ENCODE assay signal across 11 mouse cellular contexts in genomic region chr3:69054760-69055432, GRCm38 (mm10). TPM values are rescaled to one million over a fixed set of nuclear protein-coding genes. Genes with fewer than 3 reads are reported as not detected.
DNase-seq lines count a peak whose midpoint lies in the region; ATAC-seq and TF ChIP-seq lines count a peak whose summit lies in the region.
"Had no signal": no experiment of that assay in that cellular context is flagged by ENCODE, and none has a peak within 500 bp of the region (broad histone marks: within the 10 kb centered on the region; RNA-seq: fewer than 3 reads in every experiment).

No protein-coding gene starts in this region.

- ATAC-seq in lung, embryonic 14.5 days (ENCODE audit: insufficient read depth): peak; percentile 86
- no peak for ATAC-seq in embryonic facial prominence, embryonic 14.5 days (ENCODE audit: low read depth)
- peak; percentile 100 for ATAC-seq in liver, embryonic 13.5 days (ENCODE audit: low read depth)
- ATAC-seq in stomach, embryonic 14.5 days (ENCODE audit: insufficient number of reproducible peaks, insufficient read depth, low FRiP score, low read depth): peak; percentile 89; the same call in 1 of the 2 replicates
- no peak for ATAC-seq in kidney, embryonic 14.5 days (ENCODE audit: low FRiP score, low TSS enrichment)

- no peaks in the 10 kb centered on the region for H3K36me3 ChIP-seq in lung, embryonic 14.5 days (ENCODE audit: insufficient read depth)
- H3K36me3 ChIP-seq in embryonic facial prominence, embryonic 14.5 days (ENCODE audit: control insufficient read depth, insufficient read depth, low read length): no peaks in the 10 kb centered on the region
- H3K36me3 ChIP-seq in liver, embryonic 13.5 days: no peaks in the 10 kb centered on the region
- H3K36me3 ChIP-seq in stomach, embryonic 14.5 days (ENCODE audit: control insufficient read depth, insufficient read depth, low read length): no peaks in the 10 kb centered on the region
- no peaks in the 10 kb centered on the region for H3K36me3 ChIP-seq in kidney, embryonic 14.5 days (ENCODE audit: control insufficient read depth, insufficient read depth, low read length)
- H3K36me3 ChIP-seq in hindbrain, embryonic 10.5 days: no peaks in the 10 kb centered on the region

- no peak overlapping the region for H3K4me3 ChIP-seq in lung, embryonic 14.5 days (ENCODE audit: low read depth, low read length)
- no peak overlapping the region for H3K4me3 ChIP-seq in embryonic facial prominence, embryonic 14.5 days (ENCODE audit: low read depth, low read length)
- H3K4me3 ChIP-seq in liver, embryonic 13.5 days (replicated peaks): peak overlapping the region; percentile 22; the same call in 1 of the 2 replicates
- no peak overlapping the region for H3K4me3 ChIP-seq in stomach, embryonic 14.5 days (ENCODE audit: low read depth, low read length)
- no peak overlapping the region for H3K4me3 ChIP-seq in kidney, embryonic 14.5 days (ENCODE audit: low read length)
- no peak overlapping the region for H3K4me3 ChIP-seq in hindbrain, embryonic 10.5 days

- no peak overlapping the region; the same call in 1 of the 2 replicates for H3K27ac ChIP-seq in lung, embryonic 14.5 days (ENCODE audit: low read depth)
- no peak overlapping the region for H3K27ac ChIP-seq in embryonic facial prominence, embryonic 14.5 days (replicated peaks; ENCODE audit: low read depth, low read length)
- H3K27ac ChIP-seq in liver, embryonic 13.5 days: peak overlapping the region; percentile 99
- H3K27ac ChIP-seq in stomach, embryonic 14.5 days (ENCODE audit: low read length): no peak overlapping the region
- H3K27ac ChIP-seq in kidney, embryonic 14.5 days (ENCODE audit: low read depth, low read length): no peak overlapping the region
- no peak overlapping the region for H3K27ac ChIP-seq in hindbrain, embryonic 10.5 days

- no peak overlapping the region; the same call in 1 of the 2 replicates for H3K4me2 ChIP-seq in lung, embryonic 14.5 days
- H3K4me2 ChIP-seq in embryonic facial prominence, embryonic 14.5 days (ENCODE audit: low read depth, low read length): no peak overlapping the region
- H3K4me2 ChIP-seq in liver, embryonic 13.5 days: peak overlapping the region; percentile 60
- H3K4me2 ChIP-seq in stomach, embryonic 14.5 days (replicated peaks; ENCODE audit: low read depth, low read length): no peak overlapping the region
- H3K4me2 ChIP-seq in kidney, embryonic 14.5 days (replicated peaks; ENCODE audit: low read depth, low read length): no peak overlapping the region

- H3K9ac ChIP-seq in lung, embryonic 14.5 days: no peak overlapping the region
- no peak overlapping the region for H3K9ac ChIP-seq in embryonic facial prominence, embryonic 14.5 days (ENCODE audit: low read depth, low read length)
- peak overlapping the region; percentile 69 for H3K9ac ChIP-seq in liver, embryonic 13.5 days
- H3K9ac ChIP-seq in stomach, embryonic 14.5 days (replicated peaks; ENCODE audit: low read depth, low read length): no peak overlapping the region
- H3K9ac ChIP-seq in kidney, embryonic 14.5 days (ENCODE audit: low read depth, low read length): no peak overlapping the region

- H3K9me3 ChIP-seq in lung, embryonic 14.5 days (ENCODE audit: low read depth, low read length): no peaks in the 10 kb centered on the region
- no peaks in the 10 kb centered on the region for H3K9me3 ChIP-seq in embryonic facial prominence, embryonic 14.5 days (ENCODE audit: control insufficient read depth, low read length)
- H3K9me3 ChIP-seq in liver, embryonic 13.5 days (replicated peaks): no peaks in the 10 kb centered on the region
- no peaks in the 10 kb centered on the region for H3K9me3 ChIP-seq in stomach, embryonic 14.5 days (ENCODE audit: control insufficient read depth, low read depth, low read length)
- H3K9me3 ChIP-seq in kidney, embryonic 14.5 days (ENCODE audit: control insufficient read depth, low read length): no peaks in the 10 kb centered on the region
- no peaks in the 10 kb centered on the region for H3K9me3 ChIP-seq in hindbrain, embryonic 10.5 days

- WGBS in lung, embryonic 14.5 days: 65% methylated on average over 7 of the region's 7 CpGs
- WGBS in embryonic facial prominence, embryonic 14.5 days: 79% methylated on average over 7 of the region's 7 CpGs
- 32% methylated on average over 7 of the region's 7 CpGs for WGBS in liver, embryonic 13.5 days (ENCODE audit: insufficient replicate concordance)
- WGBS in stomach, embryonic 14.5 days: 81% methylated on average over 7 of the region's 7 CpGs
- WGBS in kidney, embryonic 14.5 days: 87% methylated on average over 7 of the region's 7 CpGs
- WGBS in hindbrain, embryonic 10.5 days: 83% methylated on average over 7 of the region's 7 CpGs

- H3K27me3 ChIP-seq in lung, embryonic 14.5 days (ENCODE audit: insufficient read depth, low read length): no peaks in the 10 kb centered on the region
- H3K27me3 ChIP-seq in embryonic facial prominence, embryonic 14.5 days (replicated peaks; ENCODE audit: control insufficient read depth, insufficient read depth, low read length): no peaks in the 10 kb centered on the region
- no peaks in the 10 kb centered on the region for H3K27me3 ChIP-seq in liver, embryonic 13.5 days
- no peaks in the 10 kb centered on the region for H3K27me3 ChIP-seq in stomach, embryonic 14.5 days (ENCODE audit: control insufficient read depth, insufficient read depth, low read length)
- no peaks in the 10 kb centered on the region for H3K27me3 ChIP-seq in kidney, embryonic 14.5 days (ENCODE audit: control insufficient read depth, insufficient read depth, low read length)
- H3K27me3 ChIP-seq in hindbrain, embryonic 10.5 days (ENCODE audit: insufficient read depth, poor library complexity, severe bottlenecking): no peaks in the 10 kb centered on the region
- H3K27me3 ChIP-seq: CH12.LX had no signal

- no peak for DNase-seq in lung, embryonic 14.5 days
- no peak for DNase-seq in lung, postnatal 25 days (ENCODE audit: low spot score)
- peak; percentile 33 for DNase-seq in embryonic facial prominence, embryonic 14.5 days (ENCODE audit: low spot score)
- DNase-seq in liver, embryonic 13.5 days: peak; percentile 92
- no peak for DNase-seq in thymus, postnatal 4 days
- no peak for DNase-seq in hindbrain, embryonic 10.5 days (ENCODE audit: low spot score)
- DNase-seq: kidney, adult 9 months; lung, adult 2 months had no signal

- no peaks in the 10 kb centered on the region for H3K4me1 ChIP-seq in lung, embryonic 14.5 days (ENCODE audit: insufficient read depth)
- no peaks in the 10 kb centered on the region for H3K4me1 ChIP-seq in embryonic facial prominence, embryonic 14.5 days (ENCODE audit: control insufficient read depth, insufficient read depth, low read length)
- peaks cover 63% of the 10 kb centered on the region for H3K4me1 ChIP-seq in liver, embryonic 13.5 days (replicated peaks)
- no peaks in the 10 kb centered on the region for H3K4me1 ChIP-seq in stomach, embryonic 14.5 days (ENCODE audit: control insufficient read depth, insufficient read depth, low read length)
- no peaks in the 10 kb centered on the region for H3K4me1 ChIP-seq in kidney, embryonic 14.5 days (ENCODE audit: control insufficient read depth, insufficient read depth, low read length)
- H3K4me1 ChIP-seq in hindbrain, embryonic 10.5 days (replicated peaks): no peaks in the 10 kb centered on the region

- no peak for TF ChIP-seq CTCF in lung, embryonic 14.5 days (IDR thresholded peaks at IDR 0.05; ENCODE audit: low read depth)

RNA-seq across cellular contexts. Expression of gene Trim59, which starts 10.3 kb away (rescaled TPM):
- polyA plus RNA-seq in lung, embryonic 14.5 days (2014; fragmentation: Nextera tagmentation; extraction: Ambion mirVana): 146 and 153 TPM in 2 replicates
- polyA plus RNA-seq in embryonic facial prominence, embryonic 14.5 days (2014; fragmentation: Nextera tagmentation; extraction: Ambion mirVana): 75.9 and 86.7 TPM in 2 replicates
- 135 and 164 TPM in 2 replicates for polyA plus RNA-seq in liver, embryonic 13.5 days (2015; fragmentation: Nextera tagmentation; extraction: Ambion mirVana)
- 103 and 109 TPM in 2 replicates for polyA plus RNA-seq in stomach, embryonic 14.5 days (2014; fragmentation: Nextera tagmentation; extraction: Ambion mirVana)
- 112 and 164 TPM in 2 replicates for polyA plus RNA-seq in kidney, embryonic 14.5 days (2014; fragmentation: Nextera tagmentation; extraction: Ambion mirVana)
- polyA plus RNA-seq in hindbrain, embryonic 10.5 days (2016; fragmentation: Nextera tagmentation; extraction: Ambion mirVana): 152 and 193 TPM in 2 replicates

RNA-seq across cellular contexts. Expression of gene Smc4, which starts 50.4 kb away (rescaled TPM):
- polyA plus RNA-seq in lung, embryonic 14.5 days (2014; fragmentation: Nextera tagmentation; extraction: Ambion mirVana): 211 and 219 TPM in 2 replicates
- 121 and 127 TPM in 2 replicates for polyA plus RNA-seq in embryonic facial prominence, embryonic 14.5 days (2014; fragmentation: Nextera tagmentation; extraction: Ambion mirVana)
- polyA plus RNA-seq in liver, embryonic 13.5 days (2015; fragmentation: Nextera tagmentation; extraction: Ambion mirVana): 166 and 219 TPM in 2 replicates
- polyA plus RNA-seq in stomach, embryonic 14.5 days (2014; fragmentation: Nextera tagmentation; extraction: Ambion mirVana): 152 and 154 TPM in 2 replicates
- polyA plus RNA-seq in kidney, embryonic 14.5 days (2014; fragmentation: Nextera tagmentation; extraction: Ambion mirVana): 189 and 208 TPM in 2 replicates
- polyA plus RNA-seq in hindbrain, embryonic 10.5 days (2016; fragmentation: Nextera tagmentation; extraction: Ambion mirVana): 101 and 172 TPM in 2 replicates

RNA-seq across cellular contexts. Expression of gene Ift80, which starts 50.5 kb away (rescaled TPM):
- 17.6 and 21.4 TPM in 2 replicates for polyA plus RNA-seq in lung, embryonic 14.5 days (2014; fragmentation: Nextera tagmentation; extraction: Ambion mirVana)
- polyA plus RNA-seq in embryonic facial prominence, embryonic 14.5 days (2014; fragmentation: Nextera tagmentation; extraction: Ambion mirVana): 17.5 and 18.3 TPM in 2 replicates
- 5.9 and 7.1 TPM in 2 replicates for polyA plus RNA-seq in liver, embryonic 13.5 days (2015; fragmentation: Nextera tagmentation; extraction: Ambion mirVana)
- 16.9 and 17.6 TPM in 2 replicates for polyA plus RNA-seq in stomach, embryonic 14.5 days (2014; fragmentation: Nextera tagmentation; extraction: Ambion mirVana)
- polyA plus RNA-seq in kidney, embryonic 14.5 days (2014; fragmentation: Nextera tagmentation; extraction: Ambion mirVana): 11.3 and 22.1 TPM in 2 replicates
- 12.9 and 18.2 TPM in 2 replicates for polyA plus RNA-seq in hindbrain, embryonic 10.5 days (2016; fragmentation: Nextera tagmentation; extraction: Ambion mirVana)

Comparison
In these comparisons a context has a peak if more than half of its experiments do, and no peak if none do; other contexts are left out.
1. ATAC-seq: peak in lung, embryonic 14.5 days (single experiment), liver, embryonic 13.5 days (single experiment) and stomach, embryonic 14.5 days (single experiment); none in embryonic facial prominence, embryonic 14.5 days (single experiment) and kidney, embryonic 14.5 days (single experiment).
2. DNase-seq: peak in embryonic facial prominence, embryonic 14.5 days (single experiment) and liver, embryonic 13.5 days (single experiment); none in lung, embryonic 14.5 days (single experiment), lung, postnatal 25 days (single experiment), thymus, postnatal 4 days (single experiment) and hindbrain, embryonic 10.5 days (single experiment).